Mouse (Mus musculus): ENCODE measurements around the gene Slc26a10. TPM values are rescaled to one million over a fixed set of nuclear protein-coding genes. Genes with fewer than 3 reads are reported as not detected.

Gene Slc26a10
- polyA plus RNA-seq, 1 experiment, result 0.33 TPM

- peak; percentile 23 for TF ChIP-seq GATA1 (IDR thresholded peaks at IDR 0.05; ENCODE audit: low read length)
Observed at GRCm38 (mm10) chr10:127205373-127205772, 24.9 kb upstream of the Slc26a10 start.

GRCm38 (mm10) chr10:127204589-127204988 lies 24.1 kb upstream of the Slc26a10 start:
- TF ChIP-seq GATA1 (IDR thresholded peaks at IDR 0.05; ENCODE audit: low read length), result no peak

GRCm38 (mm10) chr10:127203106-127203505 lies 22.7 kb upstream of the Slc26a10 start:
- no peak for TF ChIP-seq GATA1 (IDR thresholded peaks at IDR 0.05; ENCODE audit: low read length)

- no peak for TF ChIP-seq GATA1 (IDR thresholded peaks at IDR 0.05; ENCODE audit: low read length)
Observed at GRCm38 (mm10) chr10:127200279-127200678, 19.8 kb upstream of the Slc26a10 start.

GRCm38 (mm10) chr10:127199474-127199873 lies 19.0 kb upstream of the Slc26a10 start:
- no peak for TF ChIP-seq GATA1 (IDR thresholded peaks at IDR 0.05; ENCODE audit: low read length)

- TF ChIP-seq GATA1 (IDR thresholded peaks at IDR 0.05; ENCODE audit: low read length), result no peak
Observed at GRCm38 (mm10) chr10:127199068-127199467, 18.6 kb upstream of the Slc26a10 start.

- no peak for TF ChIP-seq GATA1 (IDR thresholded peaks at IDR 0.05; ENCODE audit: low read length)
Observed at GRCm38 (mm10) chr10:127198492-127198891, 18.0 kb upstream of the Slc26a10 start.

- TF ChIP-seq GATA1 (IDR thresholded peaks at IDR 0.05; ENCODE audit: low read length), result no peak
Observed at GRCm38 (mm10) chr10:127197505-127198110, 17.2 kb upstream of the Slc26a10 start.

GRCm38 (mm10) chr10:127197104-127197503 lies 16.7 kb upstream of the Slc26a10 start:
- TF ChIP-seq GATA1 (IDR thresholded peaks at IDR 0.05; ENCODE audit: low read length), result no peak

GRCm38 (mm10) chr10:127196392-127196791 lies 15.9 kb upstream of the Slc26a10 start:
- no peak for TF ChIP-seq GATA1 (IDR thresholded peaks at IDR 0.05; ENCODE audit: low read length)

- TF ChIP-seq GATA1 (IDR thresholded peaks at IDR 0.05; ENCODE audit: low read length), result no peak
Observed at GRCm38 (mm10) chr10:127195328-127196129, 15.1 kb upstream of the Slc26a10 start, which contains the start of gene Dtx3. Gene Dtx3 (minus strand): TSS chr10:127195728.

- no peak for TF ChIP-seq GATA1 (IDR thresholded peaks at IDR 0.05; ENCODE audit: low read length)
Observed at GRCm38 (mm10) chr10:127194428-127195327, 14.2 kb upstream of the Slc26a10 start.

GRCm38 (mm10) chr10:127193011-127193410 lies 12.6 kb upstream of the Slc26a10 start:
- TF ChIP-seq GATA1 (IDR thresholded peaks at IDR 0.05; ENCODE audit: low read length), result no peak

- peak; percentile 40 for TF ChIP-seq GATA1 (IDR thresholded peaks at IDR 0.05; ENCODE audit: low read length)
Observed at GRCm38 (mm10) chr10:127191191-127192056, 11.0 kb upstream of the Slc26a10 start.

Measured in G1E-ER4 (cell line).